Mouse (Mus musculus): ENCODE results near the gene Aldh3b2.

- TF ChIP-seq GATA1 (IDR thresholded peaks at IDR 0.05; ENCODE audit: low read length) = no peak
- no peak for TF ChIP-seq TAL1 (IDR thresholded peaks at IDR 0.05; ENCODE audit: low read length)
These were observed 42.8 kb upstream of the Aldh3b2 start, which contains the start of gene Aldh3b1 for GRCm38 (mm10) chr19:3929211-3929941.
